Comparison of ENCODE assay signal across 11 mouse cellular contexts in genomic region chr2:154173313-154173712, GRCm38 (mm10). TPM values are rescaled to one million over a fixed set of nuclear protein-coding genes. Genes with fewer than 3 reads are reported as not detected.
A peak's percentile ranks its signal among the peaks of the same experiment; 100 is the strongest.
DNase-seq lines count a peak whose midpoint lies in the region.
"Had no signal": no experiment of that assay in that cellular context is flagged by ENCODE, and none has a peak within 500 bp of the region (broad histone marks: within the 10 kb centered on the region; RNA-seq: fewer than 3 reads in every experiment).

No protein-coding gene starts in this region.

- intact Hi-C loops in left cerebral cortex, postnatal 4 days (cut with DNase I): no loop called here

- peak; percentile 29 for DNase-seq in gastrocnemius, postnatal 10 days
- DNase-seq in gastrocnemius, postnatal 25 days: no peak
- DNase-seq in ovary, postnatal 14 days (ENCODE audit: low spot score): peak; percentile 5
- DNase-seq in ovary, adult 18-20 months (ENCODE audit: low spot score): no peak
- DNase-seq in embryo, embryonic 11 days: peak; percentile 59
- peak; percentile 21 for DNase-seq in left cerebral cortex, postnatal 4 days
- DNase-seq in thymus, postnatal 0 days (ENCODE audit: low spot score): peak; percentile 31
- DNase-seq in cerebellum, adult 11-12 months: no peak

RNA-seq across cellular contexts. Expression of gene Bpifa5, which starts 10.9 kb away (rescaled TPM):
- not detected for total RNA-seq in gastrocnemius, postnatal 10 days (2021)
- not detected for total RNA-seq in gastrocnemius, postnatal 25 days (2021)
- total RNA-seq in left cerebral cortex, postnatal 4 days (2021): not detected
- polyA plus RNA-seq in thymus, postnatal 0 days (2015; fragmentation: Nextera tagmentation; extraction: Ambion mirVana): 0.46 and 0.54 TPM in 2 replicates
- total RNA-seq: adrenal gland, postnatal 36 days had no signal
- polyA plus RNA-seq: macrophage; testis, adult 2 months had no signal

RNA-seq across cellular contexts. Expression of gene Bpifb1, which starts 17.3 kb away (rescaled TPM):
- total RNA-seq in gastrocnemius, postnatal 10 days (2021): not detected
- not detected for total RNA-seq in gastrocnemius, postnatal 25 days (2021)
- under 1 TPM; 0.14 to 0.30 TPM for total RNA-seq in left cerebral cortex, postnatal 4 days (2021)
- 1.2 and 1.5 TPM in 2 replicates for polyA plus RNA-seq in thymus, postnatal 0 days (2015; fragmentation: Nextera tagmentation; extraction: Ambion mirVana)
- total RNA-seq: adrenal gland, postnatal 36 days had no signal
- polyA plus RNA-seq: macrophage had no signal

RNA-seq across cellular contexts. Expression of gene Bpifa1, which starts 30.6 kb away (rescaled TPM):
- total RNA-seq in gastrocnemius, postnatal 10 days (2021): not detected
- not detected for total RNA-seq in gastrocnemius, postnatal 25 days (2021)
- total RNA-seq in left cerebral cortex, postnatal 4 days (2021): not detected
- 185 and 212 TPM in 2 replicates for polyA plus RNA-seq in thymus, postnatal 0 days (2015; fragmentation: Nextera tagmentation; extraction: Ambion mirVana)
- total RNA-seq: adrenal gland, postnatal 36 days had no signal
- polyA plus RNA-seq: macrophage had no signal

RNA-seq across cellular contexts. Expression of gene Bpifa3, which starts 43.2 kb away (rescaled TPM):
- not detected for total RNA-seq in gastrocnemius, postnatal 10 days (2021)
- not detected for total RNA-seq in gastrocnemius, postnatal 25 days (2021)
- not detected for total RNA-seq in left cerebral cortex, postnatal 4 days (2021)
- polyA plus RNA-seq in thymus, postnatal 0 days (2015; fragmentation: Nextera tagmentation; extraction: Ambion mirVana): not detected in 2 replicates
- total RNA-seq: adrenal gland, postnatal 36 days had no signal
- polyA plus RNA-seq: macrophage had no signal

RNA-seq across cellular contexts. Expression of gene Bpifb5, which starts 50.2 kb away (rescaled TPM):
- total RNA-seq in gastrocnemius, postnatal 10 days (2021): not detected
- total RNA-seq in gastrocnemius, postnatal 25 days (2021): not detected
- under 1 TPM in 1 of 2 experiments, not detected in 1; 0.30 TPM for total RNA-seq in left cerebral cortex, postnatal 4 days (2021)
- 0.24 and 0.35 TPM in 2 replicates for polyA plus RNA-seq in thymus, postnatal 0 days (2015; fragmentation: Nextera tagmentation; extraction: Ambion mirVana)
- polyA plus RNA-seq: macrophage had no signal

Comparison
In these comparisons a context has a peak if more than half of its experiments do, and no peak if none do; other contexts are left out.
1. DNase-seq: peak in gastrocnemius, postnatal 10 days (single experiment), ovary, postnatal 14 days (single experiment), embryo, embryonic 11 days (single experiment), left cerebral cortex, postnatal 4 days (single experiment) and thymus, postnatal 0 days (single experiment); none in gastrocnemius, postnatal 25 days (single experiment), ovary, adult 18-20 months (single experiment) and cerebellum, adult 11-12 months (single experiment).